Mouse (Mus musculus) myocyte (in vitro differentiated cells): Measurements from ENCODE around the gene Draxin.

Source experiments
- CEBPB ChIP-seq: IDR thresholded peaks from 2 replicates; pipeline ENCODE4 v1.6.1; 2011; ENCODE audit warnings: mild to moderate bottlenecking, moderate library complexity; ENCODE audit not compliant: poor library complexity, insufficient read depth, severe bottlenecking
- E2F4 ChIP-seq: IDR thresholded peaks from one replicate; pipeline ENCODE4 v1.6.1; 2011; ENCODE audit warnings: mild to moderate bottlenecking, control low read depth, moderate library complexity; ENCODE audit not compliant: insufficient read depth
- POLR2A ChIP-seq: IDR thresholded peaks from one replicate; pipeline ENCODE4 v1.6.1; 2011; ENCODE audit warnings: low read depth, mild to moderate bottlenecking, control low read depth, moderate library complexity; ENCODE audit not compliant: insufficient read length
- SRF ChIP-seq: IDR thresholded peaks from one replicate; pipeline ENCODE4 v1.6.1; 2011; ENCODE audit warnings: low read depth; ENCODE audit not compliant: control insufficient read depth, insufficient read length
- TCF3 ChIP-seq: IDR thresholded peaks from one replicate; pipeline ENCODE4 v1.6.1; 2011; ENCODE audit warnings: low read depth, control low read depth; ENCODE audit not compliant: insufficient read length

- TF ChIP-seq POLR2A = no peak
- TF ChIP-seq TCF3 = no peak
- TF ChIP-seq CEBPB = no peak
- no peak for TF ChIP-seq SRF
- TF ChIP-seq E2F4 = no peak
Measured at GRCm38 (mm10) chr4:148109215-148109614, 21.3 kb downstream of the Draxin start.
